In the genomic region with DNA sequence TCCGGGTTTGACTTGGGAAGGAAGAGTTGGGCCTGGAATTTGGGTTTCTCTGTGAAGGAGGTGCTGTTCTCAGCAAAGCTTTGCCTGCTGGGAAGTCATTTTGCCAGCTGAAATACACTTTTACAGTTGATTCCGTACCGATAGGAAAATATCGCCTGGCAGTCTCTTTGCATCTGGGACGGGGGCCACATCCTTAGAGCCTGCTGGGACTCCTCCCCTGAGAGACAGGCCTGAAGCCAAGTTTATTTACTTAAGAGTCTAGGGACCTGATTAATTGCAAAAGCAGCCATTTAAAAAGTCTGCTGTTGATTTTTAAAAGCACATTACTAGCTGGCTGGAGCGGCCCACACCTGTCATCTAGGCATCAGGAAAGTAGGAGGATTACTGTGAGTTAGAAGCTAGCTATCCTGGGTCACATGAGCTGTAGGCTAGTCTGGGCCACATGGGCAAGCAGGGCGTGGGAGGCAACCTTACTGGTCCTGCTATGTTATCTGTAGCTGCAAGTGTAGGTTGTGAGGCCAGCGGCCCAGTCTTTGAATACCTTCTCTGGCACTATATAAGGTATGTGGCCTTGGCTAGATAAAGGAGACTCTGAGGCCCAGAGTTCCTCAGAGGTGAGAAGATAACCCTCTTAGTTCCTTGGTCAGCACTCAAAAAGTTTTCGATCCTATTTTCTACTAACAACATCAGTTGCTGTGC, we compare ENCODE assay signal across 7 mouse cellular contexts. TPM values are rescaled to one million over a fixed set of nuclear protein-coding genes. Genes with fewer than 3 reads are reported as not detected.
DNase-seq lines count a peak whose midpoint lies in the region; ATAC-seq lines count a peak whose summit lies in the region.

No protein-coding gene starts in this region.

- H3K9ac ChIP-seq in lung, embryonic 15.5 days = no peak overlapping the region

- H3K27me3 ChIP-seq in lung, embryonic 15.5 days = no peaks in the 10 kb centered on the region

- no peaks in the 10 kb centered on the region for H3K9me3 ChIP-seq in lung, embryonic 15.5 days

- H3K36me3 ChIP-seq in lung, embryonic 15.5 days = no peaks in the 10 kb centered on the region

- H3K4me2 ChIP-seq in lung, embryonic 15.5 days = no peak overlapping the region

- no peak overlapping the region for H3K27ac ChIP-seq in lung, embryonic 15.5 days

- no peak overlapping the region for H3K4me3 ChIP-seq in lung, embryonic 15.5 days

- peak; percentile 58; the same call in 1 of the 2 replicates for ATAC-seq in lung, embryonic 15.5 days (ENCODE audit: borderline replicate concordance, extremely low read depth, low FRiP score, low TSS enrichment)
- ATAC-seq in erythroblast, adult 5-6 weeks (replicated peaks; ENCODE audit: low FRiP score, poor library complexity, severe bottlenecking) = peak; percentile 92

- intact Hi-C loops in heart, postnatal 10 days (cut with DNase I) = loop anchor here (2.0 kb wide), 1 partner anchor 121 kb away; no protein-coding TSS in a partner anchor
- intact Hi-C loops in left cerebral cortex, postnatal 36 days (cut with DNase I) = loop anchor here (5.0 kb wide), 2 partner anchors 125 to 180 kb away; a partner anchor contains a TSS

- WGBS in lung, embryonic 15.5 days = 25% methylated on average over 9 of the region's 9 CpGs

- DNase-seq in lung, adult 18-20 months = no peak
- peak; percentile 22 to 38 for DNase-seq in heart, postnatal 10 days
- DNase-seq in spleen, postnatal 10 days (ENCODE audit: low spot score in 2 of 2) = peak; percentile 62 to 74
- DNase-seq in thymus, postnatal 0 days (ENCODE audit: low spot score) = no peak
- no peak for DNase-seq in left cerebral cortex, postnatal 36 days (ENCODE audit: low spot score in 2 of 2)

- peaks cover 8% of the 10 kb centered on the region; the same call in 1 of the 2 replicates for H3K4me1 ChIP-seq in lung, embryonic 15.5 days

RNA-seq across cellular contexts. Expression of a gene that starts 24.0 kb away (rescaled TPM):
- not detected in 2 replicates for polyA plus RNA-seq in lung, embryonic 15.5 days (2015; fragmentation: Nextera tagmentation; extraction: Ambion mirVana)
- 21.7 and 30.7 TPM in 2 replicates for total RNA-seq in erythroblast, adult 5-6 weeks (2015; ENCODE audit: low replicate concordance)
- 20.4 and 21.9 TPM in 2 replicates for total RNA-seq in erythroblast, adult 5-6 weeks (2017; ENCODE audit: low replicate concordance)
- total RNA-seq in heart, postnatal 10 days (2021) = not detected
- 0.78 and 1.4 TPM in 2 replicates for polyA plus RNA-seq in thymus, postnatal 0 days (2015; fragmentation: Nextera tagmentation; extraction: Ambion mirVana)
- not detected for total RNA-seq in left cerebral cortex, postnatal 36 days (2021)

RNA-seq across cellular contexts. Expression of a gene that starts 25.0 kb away (rescaled TPM):
- polyA plus RNA-seq in lung, embryonic 15.5 days (2015; fragmentation: Nextera tagmentation; extraction: Ambion mirVana) = 298 and 303 TPM in 2 replicates
- 54.8 and 61.9 TPM in 2 replicates for total RNA-seq in erythroblast, adult 5-6 weeks (2015; ENCODE audit: low replicate concordance)
- 111 and 113 TPM in 2 replicates for total RNA-seq in erythroblast, adult 5-6 weeks (2017; ENCODE audit: low replicate concordance)
- total RNA-seq in heart, postnatal 10 days (2021) = 10 to 100 TPM; 68.5 to 69.0 TPM
- polyA plus RNA-seq in thymus, postnatal 0 days (2015; fragmentation: Nextera tagmentation; extraction: Ambion mirVana) = 221 and 245 TPM in 2 replicates
- 100 to 1,000 TPM in 1 of 2 experiments, 10 to 100 TPM in 1; 94.2 to 109 TPM for total RNA-seq in left cerebral cortex, postnatal 36 days (2021)

RNA-seq across cellular contexts. Expression of a gene that starts 25.2 kb away (rescaled TPM):
- polyA plus RNA-seq in lung, embryonic 15.5 days (2015; fragmentation: Nextera tagmentation; extraction: Ambion mirVana) = 0.77 and 0.91 TPM in 2 replicates
- total RNA-seq in erythroblast, adult 5-6 weeks (2015; ENCODE audit: low replicate concordance) = not detected in 2 replicates
- not detected in 2 replicates for total RNA-seq in erythroblast, adult 5-6 weeks (2017; ENCODE audit: low replicate concordance)
- total RNA-seq in heart, postnatal 10 days (2021) = under 1 TPM; 0.24 to 0.42 TPM
- 0.30 and 0.31 TPM in 2 replicates for polyA plus RNA-seq in thymus, postnatal 0 days (2015; fragmentation: Nextera tagmentation; extraction: Ambion mirVana)
- total RNA-seq in left cerebral cortex, postnatal 36 days (2021) = 1 to 10 TPM; 1.6 to 2.3 TPM

RNA-seq across cellular contexts. Expression of a gene that starts 31.8 kb away (rescaled TPM):
- 0.20 and 0.24 TPM in 2 replicates for polyA plus RNA-seq in lung, embryonic 15.5 days (2015; fragmentation: Nextera tagmentation; extraction: Ambion mirVana)
- 140 and 215 TPM in 2 replicates for total RNA-seq in erythroblast, adult 5-6 weeks (2015; ENCODE audit: low replicate concordance)
- total RNA-seq in erythroblast, adult 5-6 weeks (2017; ENCODE audit: low replicate concordance) = 429 and 503 TPM in 2 replicates
- total RNA-seq in heart, postnatal 10 days (2021) = under 1 TPM in 1 of 2 experiments, not detected in 1; 0.55 TPM
- 3.0 and 4.2 TPM in 2 replicates for polyA plus RNA-seq in thymus, postnatal 0 days (2015; fragmentation: Nextera tagmentation; extraction: Ambion mirVana)
- not detected for total RNA-seq in left cerebral cortex, postnatal 36 days (2021)

RNA-seq across cellular contexts. Expression of a gene that starts 35.8 kb away (rescaled TPM):
- polyA plus RNA-seq in lung, embryonic 15.5 days (2015; fragmentation: Nextera tagmentation; extraction: Ambion mirVana) = 38.8 and 53.6 TPM in 2 replicates
- total RNA-seq in erythroblast, adult 5-6 weeks (2015; ENCODE audit: low replicate concordance) = not detected in 2 replicates
- total RNA-seq in erythroblast, adult 5-6 weeks (2017; ENCODE audit: low replicate concordance) = 1.2 and 1.5 TPM in 2 replicates
- 100 to 1,000 TPM; 100 to 108 TPM for total RNA-seq in heart, postnatal 10 days (2021)
- polyA plus RNA-seq in thymus, postnatal 0 days (2015; fragmentation: Nextera tagmentation; extraction: Ambion mirVana) = 8.1 and 8.5 TPM in 2 replicates
- 100 to 1,000 TPM; 109 to 131 TPM for total RNA-seq in left cerebral cortex, postnatal 36 days (2021)

Comparison
In these comparisons a context has a peak if more than half of its experiments do, and no peak if none do; other contexts are left out.
1. DNase-seq: peak in heart, postnatal 10 days (2 of 2) and spleen, postnatal 10 days (2 of 2); none in lung, adult 18-20 months (0 of 2), thymus, postnatal 0 days (single experiment) and left cerebral cortex, postnatal 36 days (0 of 2).
2. RNA of a gene that starts 24.0 kb away (total RNA-seq): 20.4 to 30.7 TPM in erythroblast, adult 5-6 weeks; not detected in heart, postnatal 10 days and not detected in left cerebral cortex, postnatal 36 days; every median in the first group is over 10 times any median in the second.